Mouse (Mus musculus): ENCODE measurements at regions not wholly inside any gene's neighbourhood (a gene's known extent, or its start where the extent isn't known, plus 50 kb on each side); places are given as distances from the start of the nearest gene placed in this dataset.

DNA sequence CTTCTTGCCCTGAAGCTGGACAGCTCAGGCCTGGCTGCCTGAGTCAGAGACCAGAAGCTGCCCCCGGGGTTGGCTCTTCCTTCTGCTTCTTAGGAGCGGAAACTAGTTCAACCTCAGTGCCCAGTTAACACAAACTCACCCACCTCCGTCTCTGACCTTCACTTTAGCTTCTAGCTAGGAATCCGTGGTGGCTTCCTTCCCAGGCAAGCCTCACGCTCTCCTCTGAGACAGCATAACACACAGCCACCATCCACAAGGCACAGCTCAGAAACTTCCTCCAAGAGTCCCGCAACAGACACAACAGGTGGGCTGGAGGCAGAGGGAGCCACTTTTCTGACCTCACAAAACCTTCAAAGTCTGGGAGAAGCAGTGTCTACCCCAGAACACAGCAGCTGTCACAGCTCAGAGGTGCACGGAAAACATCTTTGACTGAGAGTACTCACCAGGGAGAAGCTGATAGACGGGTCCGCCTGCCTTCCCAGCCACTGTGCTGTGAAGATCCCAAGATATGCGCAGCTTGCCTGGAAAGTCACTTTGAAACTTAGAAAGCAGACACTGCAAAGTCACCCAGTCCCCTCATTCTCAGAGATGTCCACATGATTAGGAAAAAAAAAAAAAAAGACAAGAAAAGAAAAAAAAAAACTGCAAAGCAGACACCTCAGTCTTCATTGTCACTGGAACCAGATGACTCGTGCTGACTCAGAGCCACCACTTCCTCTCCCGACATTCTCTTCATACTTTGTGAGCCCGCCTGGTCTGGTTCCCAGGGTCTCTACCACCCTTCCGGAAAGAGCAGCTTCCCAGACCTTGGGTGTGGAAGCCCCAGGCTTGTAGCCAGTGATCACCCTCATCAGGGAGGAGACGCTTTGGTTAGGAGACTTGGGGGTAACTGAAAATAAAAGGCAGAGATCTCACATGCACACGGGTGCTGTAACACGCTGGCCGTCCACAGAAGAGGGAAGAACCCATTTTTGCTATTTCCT lies 162.1 kb upstream of the Spdye4c start:
- TF ChIP-seq POLR2A (IDR thresholded peaks at IDR 0.05; ENCODE audit: borderline replicate concordance, low read depth, low read length) (no peak), CTCF (IDR thresholded peaks at IDR 0.05; ENCODE audit: low read depth, low read length) (no peak)

All from bone marrow macrophage, adult 2 months (primary cell).